Mouse (Mus musculus) embryonic fibroblast, embryonic 13.5 days (primary cell): ENCODE data around the gene Kdm5c.
"Not testable (repeated sequence)": the region's sequence is repeated elsewhere in the genome, so short reads cannot be mapped to it uniquely, and the experiment has no call there.

Experiments
- CTCF ChIP-seq: IDR thresholded peaks from 2 replicates; pipeline ENCODE4 v1.5.1; 2011; ENCODE audit warnings: mild to moderate bottlenecking, control low read depth, low read length, moderate library complexity, borderline replicate concordance; ENCODE audit not compliant: insufficient read depth
- POLR2A ChIP-seq: IDR thresholded peaks from 2 replicates; pipeline ENCODE4 v1.6.1; 2011; ENCODE audit warnings: low read depth, mild to moderate bottlenecking, control low read depth, low read length, moderate library complexity

GRCm38 (mm10) chrX:152287026-152287425 lies 54.2 kb downstream of the Kdm5c start:
- not testable (repeated sequence) for TF ChIP-seq POLR2A, CTCF
